Mouse (Mus musculus): ENCODE results near the gene E2f8.

Gene E2f8

DNA sequence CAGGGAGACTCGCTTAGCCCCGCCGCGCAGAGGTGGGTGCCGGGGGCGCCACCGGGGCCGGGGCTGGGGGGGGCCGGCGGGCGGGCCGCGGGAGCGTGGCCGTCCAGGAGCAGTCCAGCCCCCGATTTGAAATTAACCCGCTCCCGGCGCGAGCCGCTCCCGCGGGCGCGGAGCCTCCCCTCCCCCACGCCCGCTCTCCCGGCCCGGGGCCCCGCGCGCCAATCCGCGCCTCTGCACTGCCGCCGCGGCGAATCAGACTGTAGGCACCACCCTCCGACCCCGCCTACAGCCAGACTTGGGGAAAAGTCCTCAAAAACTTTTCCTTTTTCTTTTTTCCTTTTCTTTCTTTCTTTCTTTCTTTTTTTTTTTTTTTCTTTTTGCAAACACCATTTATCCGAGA, at the start of gene E2f8:
Gene E2f8 (minus strand): TSS at position 111 of the 400 bp plus-strand sequence.
- peak; percentile 75 to 76 for DNase-seq (ENCODE audit: low spot score in 2 of 2)

DNA sequence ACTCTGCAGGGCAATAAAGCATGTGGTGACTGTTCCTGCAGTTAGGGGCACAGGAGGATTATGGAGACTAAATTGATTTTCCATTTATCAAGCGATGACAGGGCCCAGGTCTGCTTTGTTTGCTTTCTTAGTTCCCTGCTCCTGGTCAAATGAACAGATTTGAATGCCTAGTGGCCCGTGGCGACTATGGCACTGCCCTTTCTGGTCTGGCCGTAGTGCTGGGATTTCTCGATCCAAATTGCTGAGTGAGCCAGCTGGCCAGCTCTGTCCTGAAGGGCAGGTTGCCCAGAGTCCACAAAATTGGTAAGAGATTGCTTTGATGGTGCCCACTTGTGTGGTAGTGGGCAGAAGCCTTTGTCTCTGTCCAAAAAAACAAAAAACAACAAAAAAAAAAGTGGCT, 49.0 kb upstream of the E2f8 start:
- no peak for DNase-seq (ENCODE audit: low spot score in 2 of 2)

DNA sequence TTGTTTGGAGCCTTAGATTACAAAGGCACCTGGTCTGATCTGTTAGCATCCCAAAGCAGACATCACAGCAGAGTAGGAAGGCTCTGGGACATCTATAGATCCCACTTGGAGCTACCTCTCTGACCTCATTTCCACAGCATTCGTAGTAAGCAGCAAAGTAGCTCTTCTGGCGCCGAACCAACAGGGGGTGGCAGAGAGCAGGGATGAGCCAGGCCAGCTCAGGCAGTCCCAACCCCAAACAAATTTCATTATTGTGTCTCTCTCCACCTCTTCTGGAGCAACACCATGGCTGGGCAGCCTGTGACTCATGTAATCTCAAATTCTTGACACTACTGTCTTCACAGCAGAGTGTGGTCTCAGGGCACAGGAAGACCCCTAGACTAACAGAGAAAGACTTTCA, 47.0 kb upstream of the E2f8 start:
- DNase-seq (ENCODE audit: low spot score in 2 of 2), result peak in 1 of 2 experiments; percentile 72

DNA sequence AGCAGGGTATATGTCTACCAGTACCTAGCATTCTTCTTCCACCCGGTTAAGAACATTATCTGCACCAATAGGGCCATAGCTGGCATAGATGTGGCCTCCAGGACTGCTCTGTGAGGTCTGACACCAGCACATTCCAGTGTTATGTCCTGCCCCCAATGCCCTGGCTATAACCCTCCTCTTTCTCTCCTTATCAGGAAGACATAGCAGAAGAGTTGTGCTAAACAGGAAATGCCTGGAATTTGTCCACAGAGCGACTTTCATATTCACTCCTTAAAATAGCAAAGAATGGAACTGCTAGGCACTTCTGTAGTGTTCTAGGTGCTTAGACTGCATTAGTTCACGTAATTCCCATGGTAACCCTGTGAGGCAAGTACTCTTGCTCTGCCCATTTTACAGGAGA, 43.8 kb upstream of the E2f8 start:
- no peak for DNase-seq (ENCODE audit: low spot score in 2 of 2)

DNA sequence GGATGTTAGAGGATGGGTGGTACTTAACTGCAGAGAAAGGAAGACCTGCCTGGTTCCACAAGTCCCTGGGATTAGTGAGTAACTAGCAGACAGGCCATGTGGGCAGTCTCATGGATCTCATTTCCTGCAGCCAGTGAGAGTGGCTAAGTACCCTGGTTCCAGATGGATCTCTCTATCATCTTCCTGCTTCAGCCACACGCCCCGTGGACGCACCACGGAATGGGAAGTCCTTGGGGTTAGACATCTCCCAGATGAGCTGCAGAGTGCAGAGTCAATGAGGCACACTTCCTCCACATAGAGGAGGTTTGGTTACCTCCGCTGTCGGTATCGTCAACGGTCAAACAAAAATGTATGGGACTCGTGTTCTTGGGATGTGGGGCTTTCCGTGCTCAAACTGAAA, 42.2 kb upstream of the E2f8 start:
- DNase-seq (ENCODE audit: low spot score in 2 of 2), result no peak

DNA sequence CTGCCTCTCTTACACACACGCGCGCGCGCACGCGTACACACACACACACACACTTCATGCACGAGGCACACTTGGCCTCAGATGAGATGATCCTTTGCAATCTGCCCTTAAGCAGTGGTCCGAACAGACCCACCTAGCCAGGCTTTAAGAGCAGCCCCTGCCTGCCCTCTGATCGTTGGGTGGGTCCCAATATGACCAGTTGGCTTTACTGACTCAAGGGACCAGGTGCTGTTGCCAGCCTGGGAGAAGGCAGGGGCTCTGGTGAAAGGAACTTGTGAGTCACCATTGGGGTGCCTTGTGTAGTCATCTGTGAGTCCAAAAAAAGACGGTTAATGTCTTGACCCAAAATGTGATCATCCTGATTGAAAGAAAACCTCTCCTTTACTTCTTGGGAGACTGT, 37.0 kb upstream of the E2f8 start:
- no peak for DNase-seq (ENCODE audit: low spot score in 2 of 2)

DNA sequence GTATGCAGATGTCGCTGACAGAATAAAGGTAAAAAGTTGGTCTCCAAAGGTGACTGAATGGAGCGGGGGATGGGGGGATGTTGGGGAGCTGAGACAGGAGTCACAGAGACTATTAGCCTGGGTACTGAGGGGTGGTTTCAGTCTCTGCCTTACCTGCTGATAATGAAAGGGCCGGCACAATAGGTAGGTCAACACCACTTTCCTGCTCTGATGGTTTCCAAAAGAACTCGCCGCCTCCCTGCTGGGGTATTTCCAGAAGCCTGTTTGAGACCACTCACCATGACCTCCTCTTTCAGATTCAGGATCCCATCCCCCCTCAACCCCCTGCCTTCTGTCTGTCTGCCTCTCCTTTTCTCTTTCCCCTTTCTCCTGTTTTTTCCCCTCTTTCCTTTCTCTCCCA, 36.6 kb upstream of the E2f8 start:
- DNase-seq (ENCODE audit: low spot score in 2 of 2), result no peak

DNA sequence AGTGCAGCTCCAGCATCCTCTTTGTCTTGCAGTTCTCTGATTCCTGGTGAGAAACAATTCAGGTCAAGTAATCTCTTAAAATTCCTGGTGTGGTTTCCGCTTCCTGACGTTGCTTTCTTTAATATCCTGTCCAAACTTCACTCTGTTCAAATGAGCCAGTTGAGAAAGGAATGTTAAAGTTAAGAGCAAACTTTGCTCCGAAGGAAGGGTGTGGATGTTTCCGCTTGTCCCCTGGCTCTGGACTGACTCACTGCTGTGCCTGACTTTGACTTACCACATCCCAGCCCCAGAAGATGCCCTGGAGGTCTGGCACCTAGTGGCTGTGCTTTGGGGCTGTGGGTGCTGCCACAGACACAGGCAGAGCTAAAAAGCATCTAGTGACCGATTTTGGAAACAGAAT, 36.1 kb upstream of the E2f8 start:
- no peak for DNase-seq (ENCODE audit: low spot score in 2 of 2)

DNA sequence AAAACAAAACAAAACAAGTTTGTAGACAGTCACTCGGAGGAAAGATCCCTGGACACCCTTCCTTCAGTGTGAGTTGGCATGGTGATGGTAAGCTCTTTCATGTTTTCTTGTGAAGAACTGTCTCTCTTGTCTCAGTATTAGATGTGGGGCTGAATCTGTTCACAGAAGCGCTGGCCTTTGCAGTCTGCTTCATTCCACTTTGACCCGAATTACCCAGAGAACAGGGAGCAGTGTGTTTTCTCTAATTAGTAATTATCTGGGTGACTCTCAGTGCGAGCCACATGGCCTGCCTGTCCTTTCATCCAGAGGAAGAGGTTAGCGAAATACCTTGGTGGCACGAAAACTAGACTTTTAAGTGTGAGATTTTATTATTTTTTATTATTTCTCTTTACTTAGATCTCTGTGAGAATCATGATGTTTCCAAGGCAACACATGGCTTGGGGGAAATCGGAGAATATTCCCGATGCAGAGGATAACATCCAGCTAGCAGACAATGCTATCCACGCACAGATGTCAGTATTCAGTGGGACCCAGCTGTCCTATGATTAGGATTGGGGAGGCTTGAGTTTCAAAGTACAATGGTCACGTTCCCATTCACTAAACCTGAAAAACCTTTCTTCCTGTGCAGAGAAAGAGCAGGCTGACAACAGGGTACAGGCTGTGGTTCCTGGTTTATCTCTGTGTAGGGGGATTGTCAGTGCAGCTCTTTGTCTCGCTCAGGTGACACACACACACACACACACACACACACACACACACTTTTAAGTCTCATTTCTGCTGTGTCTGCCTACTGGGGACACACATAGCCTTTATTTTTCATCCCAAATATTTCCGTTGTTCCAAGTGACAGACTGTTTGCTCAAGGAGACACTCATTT, 33.5 kb upstream of the E2f8 start:
- DNase-seq (ENCODE audit: low spot score in 2 of 2), result no peak

DNA sequence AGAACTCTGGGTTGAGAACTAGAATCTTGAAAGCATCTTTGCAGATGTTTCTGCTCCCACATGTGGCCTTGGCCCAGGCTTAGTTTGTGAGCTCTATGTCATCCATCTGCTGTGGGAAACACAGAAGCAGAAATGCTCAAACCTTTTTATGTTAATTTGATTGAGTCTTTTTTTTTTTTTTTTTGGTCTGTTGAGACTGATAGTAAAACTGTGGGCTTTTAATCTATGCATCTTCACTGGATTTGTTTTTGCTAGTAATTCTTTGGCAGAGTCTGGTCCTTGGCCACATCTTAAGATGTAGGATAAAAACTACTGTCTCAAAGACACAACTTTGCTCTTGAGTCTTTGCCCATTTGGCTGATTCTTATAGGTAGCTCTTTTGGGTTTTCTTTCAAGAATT, 29.8 kb upstream of the E2f8 start:
- no peak for DNase-seq (ENCODE audit: low spot score in 2 of 2)

DNA sequence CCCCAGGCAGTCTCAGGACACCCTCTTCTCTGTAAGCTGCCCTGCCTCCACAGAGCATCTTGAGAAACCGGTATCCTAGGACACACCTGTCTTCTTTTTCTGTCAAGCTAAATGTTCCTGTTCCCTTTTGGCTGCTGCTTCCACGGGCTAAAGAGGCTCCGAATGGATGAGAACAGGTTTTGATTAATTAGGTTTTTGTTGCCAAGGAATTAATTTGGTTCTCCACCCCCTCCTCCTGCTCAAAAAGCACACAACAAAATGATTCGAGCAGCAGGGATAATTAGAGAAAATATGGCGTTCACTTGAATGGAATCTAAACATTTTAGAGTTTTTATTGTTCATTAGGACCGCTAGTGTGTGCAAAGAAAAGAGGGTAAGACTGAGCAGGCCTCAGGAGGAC, 28.9 kb upstream of the E2f8 start:
- no peak for DNase-seq (ENCODE audit: low spot score in 2 of 2)

DNA sequence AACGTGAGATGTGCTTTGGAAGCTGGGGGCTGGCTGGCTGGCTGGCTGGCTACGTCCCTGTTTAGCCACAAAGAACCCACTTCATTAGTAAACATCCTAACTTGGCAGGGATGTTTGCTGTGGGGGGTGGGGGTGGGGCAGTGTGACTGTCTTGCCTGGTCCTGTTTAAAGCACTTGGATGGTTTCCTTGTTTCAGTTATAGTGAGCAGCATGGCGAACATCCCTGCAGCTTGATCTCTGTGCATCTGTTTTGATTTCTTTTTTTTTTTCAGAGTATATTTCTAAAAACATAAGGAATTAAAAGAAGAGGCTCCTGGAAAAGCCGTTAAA, 27.9 kb upstream of the E2f8 start:
- no peak for DNase-seq (ENCODE audit: low spot score in 2 of 2)

DNA sequence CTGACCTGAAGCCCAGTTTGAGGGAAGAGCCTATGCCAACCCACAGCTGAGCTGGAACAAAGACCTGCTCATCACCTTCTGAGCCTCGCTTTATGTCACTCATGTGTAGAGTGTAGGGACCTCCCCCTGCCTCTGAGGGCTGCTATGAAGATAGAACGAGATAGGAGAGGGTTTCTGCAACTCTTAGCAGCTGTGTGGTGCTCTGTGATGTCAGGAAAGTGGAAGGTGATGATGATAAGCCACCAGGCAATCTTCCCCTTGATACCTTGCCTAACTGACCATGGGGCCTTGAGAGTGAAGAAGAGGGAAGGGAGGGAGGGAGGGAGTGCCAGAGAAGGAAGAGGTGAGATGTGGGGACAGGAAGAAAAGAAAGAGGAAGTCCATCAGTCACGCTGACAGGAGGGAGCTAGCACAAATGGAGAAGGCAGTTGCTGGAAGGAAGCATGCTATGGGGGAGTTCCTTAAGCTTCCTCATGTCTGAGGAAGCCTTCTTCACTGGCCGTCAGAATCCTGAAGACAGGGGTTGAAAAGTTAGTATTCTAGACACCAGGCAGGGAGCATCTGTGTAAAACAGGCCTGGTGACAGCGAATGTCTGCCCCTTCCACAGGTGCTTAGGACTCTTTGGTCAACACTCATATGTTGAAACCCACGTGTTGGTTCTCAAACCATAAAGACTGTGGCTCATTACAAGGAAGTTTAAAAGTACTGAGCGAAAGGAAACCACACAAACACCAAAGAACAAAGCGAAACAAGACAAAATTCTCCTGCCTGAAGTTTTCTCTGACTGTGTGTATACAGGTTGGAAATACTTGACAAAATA, 27.3 kb upstream of the E2f8 start, which contains the start of gene Nav2:
Gene Nav2 (plus strand): TSS at position 196 of the 821 bp plus-strand sequence.
- DNase-seq (ENCODE audit: low spot score in 2 of 2), result peak in 1 of 2 experiments; percentile 11

DNA sequence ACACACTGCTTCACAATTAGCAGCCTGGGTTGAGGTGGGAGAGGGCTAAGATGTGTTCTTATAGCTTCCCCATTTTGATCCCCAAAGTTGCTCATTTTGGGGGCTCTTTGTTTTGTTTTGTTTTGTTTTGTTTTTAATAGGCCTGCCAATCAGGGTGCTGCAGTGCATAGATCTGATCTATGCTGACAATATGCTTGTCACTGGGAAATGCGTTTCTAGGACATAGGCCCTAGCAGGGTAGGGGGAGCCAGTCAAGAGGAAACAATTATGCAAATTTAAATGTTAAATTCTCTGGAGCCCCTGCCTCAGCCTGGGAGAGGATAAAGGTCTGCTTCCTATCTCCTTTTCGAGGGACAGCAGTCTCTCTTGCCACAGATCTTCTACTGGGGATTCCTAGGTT, 21.1 kb upstream of the E2f8 start:
- no peak for DNase-seq (ENCODE audit: low spot score in 2 of 2)

DNA sequence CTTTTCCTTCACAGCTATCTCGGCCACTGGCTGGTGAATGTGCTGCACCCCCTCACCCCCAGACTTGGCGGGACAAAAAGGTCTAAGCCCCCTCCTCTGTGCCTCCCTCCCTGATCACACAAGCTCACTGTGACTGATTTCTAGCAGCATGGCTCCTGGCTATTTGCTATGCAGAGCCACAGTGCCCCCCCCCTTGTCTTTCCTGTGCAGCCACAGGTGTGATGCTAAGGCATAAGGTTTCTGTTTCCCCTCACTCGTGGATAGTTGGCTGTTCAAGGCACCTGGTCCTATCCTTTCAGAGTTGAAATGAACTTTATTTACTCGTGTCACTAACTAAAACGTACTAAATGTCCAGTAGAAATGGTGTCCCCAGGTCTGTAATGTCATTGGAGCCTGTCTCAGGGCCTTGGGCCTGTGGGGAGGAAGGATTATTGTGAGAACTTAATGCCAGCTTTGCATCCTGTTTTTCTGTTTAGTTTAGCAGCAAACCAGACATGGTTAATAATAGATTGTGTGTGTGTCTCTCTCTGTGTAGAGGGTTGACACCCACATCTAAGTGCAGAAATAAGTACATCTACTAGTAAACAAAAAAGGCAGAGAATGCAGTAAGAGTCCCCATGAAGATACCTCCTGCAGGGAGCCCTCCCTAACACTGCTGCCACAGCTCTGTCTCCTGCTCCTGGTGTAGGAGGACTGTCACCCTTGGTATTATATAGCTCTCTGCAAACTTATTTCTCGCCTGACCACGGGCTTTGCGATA, 19.2 kb upstream of the E2f8 start:
- DNase-seq (ENCODE audit: low spot score in 2 of 2), result peak in 1 of 2 experiments; percentile 23

DNA sequence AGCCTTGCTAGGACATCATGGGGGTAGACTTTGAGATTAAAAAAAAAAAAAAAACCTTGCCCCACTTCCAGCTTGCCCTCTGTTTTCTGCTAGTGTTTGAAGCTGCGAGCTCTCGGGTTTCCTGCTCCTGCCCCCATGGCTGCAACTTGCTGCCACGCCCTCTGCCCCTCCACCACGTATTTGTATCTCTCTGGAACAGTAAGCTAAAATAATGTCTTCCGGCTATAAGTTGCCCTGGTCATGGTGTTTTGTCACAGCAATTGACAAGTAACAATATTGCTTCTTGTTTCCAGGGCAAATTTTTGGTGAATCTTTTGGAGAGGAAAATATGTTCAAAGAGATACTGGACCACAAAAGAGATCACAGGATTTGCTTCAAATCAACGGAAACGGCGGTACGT, 17.0 kb upstream of the E2f8 start:
- DNase-seq (ENCODE audit: low spot score in 2 of 2), result no peak

DNA sequence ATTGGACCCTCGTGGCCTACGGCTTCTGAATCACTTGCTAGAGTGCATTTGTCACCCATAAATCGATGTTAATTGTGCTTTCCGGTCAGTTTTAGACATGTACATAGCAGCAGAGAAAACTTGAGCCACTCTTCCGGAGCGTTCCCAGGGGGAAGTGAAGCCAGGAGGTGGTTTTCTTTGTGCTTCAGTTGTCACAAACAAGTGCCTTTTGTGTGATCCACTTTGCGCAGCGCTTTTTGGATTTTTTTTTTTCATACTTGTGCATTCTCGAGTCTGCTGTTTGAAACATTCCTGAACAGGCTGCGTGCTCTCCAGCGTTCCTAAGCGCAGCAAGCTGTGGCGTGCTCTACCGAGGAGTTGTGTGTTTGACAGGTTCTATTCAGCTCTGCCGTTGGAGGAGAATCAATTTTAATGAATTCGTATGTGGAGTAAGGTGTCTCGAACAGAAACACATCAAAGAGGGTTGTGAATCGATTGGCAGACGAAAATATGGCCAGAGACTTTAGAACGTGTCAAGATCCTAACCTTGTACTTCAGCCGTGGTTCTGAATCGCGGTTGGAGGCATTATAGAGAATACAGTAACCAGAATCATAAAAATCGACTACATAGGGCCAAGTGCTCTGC, 16.3 kb upstream of the E2f8 start:
- DNase-seq (ENCODE audit: low spot score in 2 of 2), result no peak

DNA sequence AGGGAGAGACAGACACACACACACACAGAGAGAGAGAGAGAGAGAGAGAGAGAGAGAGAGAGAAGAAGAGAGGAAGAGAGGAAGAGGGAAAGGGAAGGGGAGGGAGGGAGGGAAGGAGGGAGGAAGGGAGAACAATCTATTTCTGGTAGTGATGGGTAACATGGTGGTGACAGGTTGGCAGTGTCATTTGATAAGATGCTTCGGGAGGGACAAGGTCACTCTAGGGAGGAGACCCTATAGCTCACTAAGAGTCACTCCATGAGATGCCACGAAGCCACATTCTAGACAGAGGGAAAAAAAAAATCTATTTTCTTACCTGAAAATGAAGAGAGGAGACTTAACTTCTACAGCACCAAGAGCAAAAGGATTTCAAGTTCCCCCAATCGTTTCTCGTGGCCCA, 14.7 kb upstream of the E2f8 start:
- no peak for DNase-seq (ENCODE audit: low spot score in 2 of 2)

DNA sequence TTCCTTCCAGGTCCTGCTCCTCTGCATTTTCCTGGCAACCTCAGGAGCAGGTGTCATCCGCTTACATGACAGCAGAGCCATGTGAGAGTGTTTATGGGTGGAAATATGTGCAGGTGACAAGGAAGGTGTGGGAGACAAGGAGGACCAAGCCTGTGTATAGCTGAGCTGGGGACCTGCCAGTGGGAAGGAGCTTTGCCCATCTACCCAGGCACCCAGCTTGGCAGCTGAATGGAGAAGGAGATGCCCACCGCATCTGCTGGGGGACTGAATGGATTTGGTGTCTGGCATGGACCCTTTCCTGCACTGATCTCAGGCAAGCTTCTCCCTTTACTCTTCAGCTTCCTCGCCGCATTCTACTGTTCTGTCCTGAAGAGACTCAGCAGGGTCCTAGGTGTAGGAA, 14.1 kb upstream of the E2f8 start:
- no peak for DNase-seq (ENCODE audit: low spot score in 2 of 2)

DNA sequence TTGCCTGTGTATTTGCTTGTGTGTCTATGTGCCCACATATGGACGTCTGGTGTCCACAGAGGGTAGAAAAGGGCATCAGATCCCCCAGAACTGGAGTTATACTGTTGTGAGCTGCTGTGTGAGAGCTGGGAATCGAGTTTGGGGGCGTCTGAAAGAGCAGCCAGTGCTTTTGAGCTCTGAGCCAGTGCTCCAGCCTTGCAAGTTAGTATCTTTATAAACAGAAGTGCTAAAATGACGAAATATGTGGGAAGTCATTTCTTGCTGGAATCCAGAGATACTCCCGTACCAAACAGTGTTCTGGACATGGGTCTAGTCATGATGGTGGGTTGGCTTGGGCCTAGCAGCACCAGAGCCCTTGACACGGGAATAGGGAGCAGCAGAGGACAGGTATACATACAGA, 13.4 kb upstream of the E2f8 start:
- no peak for DNase-seq (ENCODE audit: low spot score in 2 of 2)

DNA sequence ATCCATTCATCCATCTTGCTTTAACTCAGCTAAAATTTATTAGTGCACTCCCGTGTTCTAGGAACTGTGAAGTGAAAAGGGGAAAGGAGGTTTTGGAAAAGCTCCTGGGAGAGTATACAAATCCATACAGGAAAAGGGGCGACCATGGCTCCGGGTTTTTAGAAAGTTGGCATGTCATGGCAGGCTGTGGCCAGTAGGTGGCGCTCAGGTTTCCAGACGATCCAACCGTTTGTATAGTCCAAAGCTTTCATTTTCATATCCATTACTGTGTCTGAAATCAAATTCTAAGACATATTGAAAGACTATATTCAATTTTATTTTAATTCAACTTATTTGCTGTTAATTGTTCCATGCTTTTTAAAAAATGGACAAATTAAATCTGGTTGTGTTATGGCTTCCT, 12.8 kb upstream of the E2f8 start:
- DNase-seq (ENCODE audit: low spot score in 2 of 2), result peak in 1 of 2 experiments; percentile 54

DNA sequence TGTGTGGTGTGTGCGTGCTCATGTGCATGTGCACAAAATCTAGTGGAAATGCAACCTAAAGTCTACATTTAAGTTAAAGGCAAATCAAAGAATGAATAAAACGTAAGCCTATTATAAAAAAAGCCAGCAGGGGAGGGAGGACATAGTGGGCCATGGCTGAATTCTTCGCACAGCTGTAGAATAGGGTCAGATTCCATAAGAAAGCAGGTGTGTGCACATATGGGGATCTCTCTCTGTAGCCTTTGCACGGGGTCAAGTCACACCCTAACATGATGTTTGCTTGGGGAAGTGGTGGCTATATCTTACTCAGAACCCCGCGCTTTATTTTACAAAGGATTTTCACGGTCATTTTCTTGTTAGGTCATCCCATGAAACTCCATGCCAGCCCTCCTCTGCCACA, 11.7 kb upstream of the E2f8 start:
- no peak for DNase-seq (ENCODE audit: low spot score in 2 of 2)
